Mouse (Mus musculus) lung, adult 2 months (tissue): ENCODE results near the gene Epha8.

Experiments used
- CTCF ChIP-seq: fragments of 200-500 bp; IDR thresholded peaks from 2 replicates; pipeline ENCODE4 v1.5.1; 2011; ENCODE audit warnings: mild to moderate bottlenecking, low read length, control low read depth; ENCODE audit not compliant: insufficient read depth
- POLR2A ChIP-seq: fragments of 200-500 bp; IDR thresholded peaks from 2 replicates; pipeline ENCODE4 v1.6.1; 2011; ENCODE audit warnings: low read depth, mild to moderate bottlenecking, control low read depth, low read length, borderline replicate concordance; ENCODE audit errors: extremely low read depth

GRCm38 (mm10) chr4:136898637-136899036, 58.0 kb downstream of the Epha8 start, which contains the start of gene C1qa:
- TF ChIP-seq CTCF (no peak), POLR2A (peak; percentile 16; the same call in 1 of the 2 replicates)
